Mouse (Mus musculus): ENCODE data around the gene Plxna2. TPM values are rescaled to one million over a fixed set of nuclear protein-coding genes. Genes with fewer than 3 reads are reported as not detected.
A peak's percentile ranks its signal among the peaks of the same experiment; 100 is the strongest.

The Plxna2 gene
- polyA plus RNA-seq, 1 experiment from 2014 or later: 23.3 TPM

DNA sequence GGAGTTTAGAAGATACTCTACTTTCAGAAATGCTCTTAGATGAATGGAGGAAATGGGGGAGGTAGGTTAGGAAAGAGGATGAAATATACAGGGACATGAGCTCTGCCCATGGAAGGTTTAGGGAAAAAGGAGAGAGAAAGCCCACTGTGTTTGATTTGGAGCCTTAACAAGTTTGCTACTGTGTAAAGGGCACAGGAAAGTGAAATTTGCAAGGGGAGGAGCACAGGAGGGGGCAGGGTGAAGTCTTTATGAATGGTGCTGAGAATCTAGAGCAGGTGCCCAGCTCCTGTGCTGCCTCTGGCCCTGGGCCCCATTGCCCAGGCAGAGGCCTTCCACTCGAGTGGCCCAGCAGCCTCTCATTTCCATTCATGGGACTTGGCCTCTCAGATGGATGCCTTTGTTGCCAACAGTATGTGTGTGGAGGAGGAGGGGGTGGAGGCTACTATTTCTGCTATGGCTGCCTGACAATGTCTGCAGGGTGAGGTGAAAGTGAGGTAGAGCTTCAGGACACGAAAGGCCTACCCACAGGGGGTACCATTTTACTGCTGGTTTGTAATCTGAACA, 4.7 kb upstream of the Plxna2 start:
- peaks cover 16% of the 10 kb centered on the region for H3K4me1 ChIP-seq (replicated peaks)
- WGBS: 15% methylated on average over 2 of the region's 2 CpGs
- ATAC-seq: no peak; the same call in 1 of the 2 replicates
- H3K9ac ChIP-seq (replicated peaks): no peak overlapping the region
- H3K4me2 ChIP-seq (replicated peaks): no peak overlapping the region
- H3K4me3 ChIP-seq (replicated peaks): no peak overlapping the region
- peaks cover 5% of the 10 kb centered on the region; the same call in 1 of the 2 replicates for H3K27me3 ChIP-seq
- no peaks in the 10 kb centered on the region for H3K36me3 ChIP-seq
- H3K9me3 ChIP-seq: no peaks in the 10 kb centered on the region
- H3K27ac ChIP-seq: 0 out of 2 replicates have a peak overlapping the region, but pooled peaks have one; percentile 35

DNA sequence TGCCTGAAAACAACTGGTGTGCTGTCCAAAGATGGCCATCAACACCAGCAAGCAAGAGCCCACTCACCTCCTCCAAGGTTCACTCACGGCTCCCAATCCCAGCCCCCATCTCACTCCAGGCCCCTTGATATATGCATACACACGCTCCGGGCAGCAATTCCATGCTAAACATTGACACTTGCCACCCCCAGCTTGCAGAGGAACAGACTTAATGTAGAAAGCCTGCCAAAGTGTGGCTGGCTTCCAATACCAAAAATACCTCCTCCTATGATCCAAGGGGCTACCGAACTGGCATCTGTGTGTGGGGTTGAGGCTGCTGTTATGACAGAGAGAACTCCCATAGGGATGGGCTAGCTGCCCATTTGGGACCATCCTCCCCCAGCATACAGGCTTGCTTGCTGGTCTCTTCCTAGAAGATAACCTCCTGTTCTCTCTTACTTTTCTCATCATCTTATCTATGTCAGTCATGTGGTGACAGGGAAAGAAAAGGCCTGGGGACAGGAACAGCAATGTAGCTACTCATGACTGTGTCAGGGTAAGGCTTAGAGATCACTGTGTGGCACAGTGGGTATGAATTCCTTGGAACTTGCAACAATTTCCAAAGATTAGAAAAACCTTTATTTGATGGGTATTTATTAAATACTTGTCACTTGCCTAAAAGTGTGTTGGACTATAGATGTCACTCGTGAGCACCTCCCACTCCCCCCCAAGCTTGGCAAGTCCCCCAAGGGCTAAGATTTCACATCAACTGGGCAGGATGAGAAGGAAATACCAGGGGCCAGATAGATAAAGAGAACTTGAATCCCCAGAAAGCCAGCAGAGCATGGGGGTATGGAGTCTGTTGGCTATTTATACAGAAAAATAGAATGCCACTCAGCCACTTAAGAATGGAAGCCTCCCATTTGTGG, 3.8 kb upstream of the Plxna2 start:
- ATAC-seq: no peak
- WGBS: 81% methylated on average over 5 of the region's 5 CpGs
- Histone ChIP-seq H3K4me1 (replicated peaks) (peaks cover 20% of the 10 kb centered on the region), H3K4me3 (replicated peaks) (no peak overlapping the region), H3K27me3 (peaks cover 3% of the 10 kb centered on the region; the same call in 1 of the 2 replicates), H3K36me3 (no peaks in the 10 kb centered on the region), H3K27ac (0 out of 2 replicates have a peak overlapping the region, but pooled peaks have one; percentile 35), H3K9ac (replicated peaks) (no peak overlapping the region), H3K9me3 (no peaks in the 10 kb centered on the region), H3K4me2 (replicated peaks) (no peak overlapping the region)

DNA sequence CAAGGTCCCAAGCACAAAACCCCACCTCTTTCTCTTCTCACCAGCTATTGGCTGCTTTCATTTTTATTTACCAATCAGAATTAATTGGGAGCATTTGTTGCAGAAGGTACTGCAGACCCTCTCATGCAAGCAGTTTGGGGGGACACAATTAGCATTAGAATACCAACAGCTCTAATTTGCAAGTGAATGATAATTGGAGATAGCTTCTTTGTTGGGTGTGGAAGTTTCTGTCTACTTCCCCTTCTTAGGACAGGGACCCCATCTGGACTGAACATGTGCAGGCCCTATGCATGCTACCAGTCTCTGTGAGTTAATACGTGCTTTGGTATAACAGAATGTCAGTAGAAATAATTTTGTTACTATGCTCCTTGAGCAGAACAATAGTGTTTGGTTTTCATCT, 1.9 kb upstream of the Plxna2 start:
- H3K4me3 ChIP-seq (replicated peaks): no peak overlapping the region
- H3K9ac ChIP-seq (replicated peaks): no peak overlapping the region
- H3K4me1 ChIP-seq (replicated peaks): peaks cover 27% of the 10 kb centered on the region
- H3K9me3 ChIP-seq: no peaks in the 10 kb centered on the region
- no peaks in the 10 kb centered on the region for H3K27me3 ChIP-seq
- no peak overlapping the region for H3K4me2 ChIP-seq (replicated peaks)
- no peak for ATAC-seq
- H3K36me3 ChIP-seq: no peaks in the 10 kb centered on the region
- WGBS: 43% methylated on average over 1 of the region's 1 CpGs
- no peak overlapping the region; the same call in 1 of the 2 replicates for H3K27ac ChIP-seq

DNA sequence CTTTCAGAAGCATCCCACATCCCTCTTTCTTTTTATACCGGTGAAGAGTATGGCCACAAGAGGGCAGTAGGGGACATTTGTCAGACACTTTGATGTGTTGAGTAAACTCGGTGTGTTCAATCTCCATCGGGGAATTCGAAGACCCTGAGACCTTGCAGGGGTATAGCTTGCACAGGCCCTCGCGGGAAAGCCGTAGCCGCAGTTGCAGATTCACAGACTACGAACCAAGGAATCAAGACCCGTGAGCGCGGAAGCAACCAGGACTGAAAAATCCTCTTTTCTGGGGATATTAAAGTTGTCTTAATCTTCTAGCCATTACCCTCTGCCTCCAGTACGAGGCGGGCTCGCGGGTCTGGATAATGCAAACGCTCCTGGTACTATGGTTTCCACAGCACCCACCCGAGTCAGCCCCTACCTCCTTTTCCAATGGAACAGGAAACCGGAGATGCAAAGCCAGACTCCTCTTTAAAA, 858 bp downstream of the Plxna2 start:
- Histone ChIP-seq H3K4me1 (replicated peaks) (peaks cover 44% of the 10 kb centered on the region), H3K27ac (peak overlapping the region; percentile 93), H3K4me3 (replicated peaks) (peak overlapping the region; percentile 83), H3K9me3 (no peaks in the 10 kb centered on the region), H3K9ac (replicated peaks) (peak overlapping the region; percentile 93; the same call in 1 of the 2 replicates), H3K36me3 (no peaks in the 10 kb centered on the region), H3K27me3 (no peaks in the 10 kb centered on the region), H3K4me2 (replicated peaks) (peak overlapping the region; percentile 67)
- 2% methylated on average over 19 of the region's 19 CpGs for WGBS
- peak; percentile 38; the same call in 1 of the 2 replicates for ATAC-seq

DNA sequence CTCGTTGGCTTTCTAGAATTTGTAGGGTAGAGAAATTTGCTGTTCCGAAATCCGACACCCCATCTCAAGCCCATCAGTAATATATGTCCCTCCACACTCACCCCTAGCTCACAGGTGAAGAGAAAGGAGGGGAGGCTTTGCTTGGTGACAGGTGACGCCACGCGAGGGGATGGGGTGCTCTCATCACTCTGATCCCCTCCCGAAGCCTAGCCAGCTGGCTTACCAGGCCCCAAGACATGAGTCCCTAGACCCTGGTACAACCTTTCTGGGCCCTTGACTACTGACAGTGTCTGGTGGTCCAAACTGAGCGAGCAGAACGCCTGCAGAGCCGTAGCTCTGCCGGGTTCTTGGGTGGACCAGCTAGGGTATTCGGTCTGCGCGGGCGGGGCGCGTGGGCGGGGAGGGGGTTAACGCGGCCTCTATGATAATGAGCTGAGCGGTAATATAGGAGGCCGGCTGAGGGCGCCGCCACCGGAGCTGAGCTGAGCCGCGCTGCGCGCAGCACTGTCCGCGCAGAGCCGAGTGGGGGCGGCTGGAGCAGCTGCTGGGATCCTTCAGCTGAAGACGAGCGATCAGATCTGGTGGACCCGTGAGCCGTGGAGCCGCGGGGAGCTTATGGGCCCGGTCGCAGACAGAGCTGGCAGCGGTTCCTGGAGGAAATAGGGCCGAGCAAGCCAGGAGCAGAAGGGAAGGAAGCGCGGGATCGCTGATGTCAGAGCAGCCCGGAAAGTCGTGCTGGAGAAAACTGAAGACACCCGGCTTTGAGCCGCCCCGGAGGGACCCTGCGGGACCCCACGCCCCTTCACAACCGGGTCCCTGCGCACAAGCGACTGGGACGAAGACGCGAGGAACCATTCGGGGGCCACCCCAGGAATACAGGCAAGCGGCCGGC, 1.6 kb downstream of the Plxna2 start:
- Histone ChIP-seq H3K27ac (peak overlapping the region; percentile 93), H3K4me1 (replicated peaks) (peaks cover 48% of the 10 kb centered on the region), H3K9me3 (no peaks in the 10 kb centered on the region), H3K9ac (replicated peaks) (peak overlapping the region; percentile 93), H3K4me3 (replicated peaks) (peak overlapping the region; percentile 83), H3K36me3 (no peaks in the 10 kb centered on the region), H3K4me2 (replicated peaks) (peak overlapping the region; percentile 67), H3K27me3 (no peaks in the 10 kb centered on the region)
- under 1% methylated on average over 62 of the region's 62 CpGs for WGBS
- ATAC-seq: peak; percentile 94

DNA sequence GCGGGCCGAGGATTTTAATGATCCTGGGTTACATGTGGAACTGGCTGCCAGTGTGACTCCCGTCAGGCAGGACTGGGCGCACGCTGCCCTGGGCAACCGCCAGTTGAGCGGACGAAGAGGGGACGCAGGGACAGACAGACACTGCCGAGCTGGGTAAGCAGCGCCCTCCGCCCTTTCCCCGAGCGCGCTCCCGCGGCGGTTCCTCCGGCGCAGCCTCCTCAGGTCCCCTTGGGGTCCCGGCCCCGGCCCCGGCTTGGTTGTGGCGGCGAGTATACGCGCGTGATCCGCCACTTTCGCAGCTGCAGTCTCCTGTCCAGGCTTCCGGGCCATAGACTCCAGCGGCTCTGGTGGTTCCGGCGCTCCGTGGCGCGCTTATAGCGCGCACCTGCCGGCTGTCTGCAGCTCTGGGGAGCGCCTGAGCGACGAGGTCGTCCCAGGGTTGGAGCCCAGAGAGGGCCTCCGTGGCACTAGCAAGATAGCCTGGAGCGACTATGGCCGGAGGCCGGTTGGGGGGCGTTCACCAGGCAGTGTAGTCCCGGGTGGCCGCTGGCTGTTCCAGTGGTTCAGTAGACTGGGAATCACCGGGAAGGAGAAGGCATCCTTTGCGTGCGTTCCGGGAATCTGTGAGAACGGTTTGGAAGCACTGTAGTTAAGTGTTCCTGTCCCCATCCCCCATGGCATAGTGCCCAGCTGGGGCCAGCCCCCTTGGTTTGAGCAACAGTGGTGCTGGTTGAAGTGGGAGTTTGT, 2.4 kb downstream of the Plxna2 start:
- Histone ChIP-seq H3K9me3 (no peaks in the 10 kb centered on the region), H3K4me3 (replicated peaks) (peak overlapping the region; percentile 83), H3K27ac (peak overlapping the region; percentile 93), H3K36me3 (no peaks in the 10 kb centered on the region), H3K27me3 (no peaks in the 10 kb centered on the region), H3K4me1 (replicated peaks) (peaks cover 56% of the 10 kb centered on the region), H3K4me2 (replicated peaks) (peak overlapping the region; percentile 67), H3K9ac (replicated peaks) (peak overlapping the region; percentile 93)
- peak; percentile 56 for ATAC-seq
- under 1% methylated on average over 56 of the region's 56 CpGs for WGBS

DNA sequence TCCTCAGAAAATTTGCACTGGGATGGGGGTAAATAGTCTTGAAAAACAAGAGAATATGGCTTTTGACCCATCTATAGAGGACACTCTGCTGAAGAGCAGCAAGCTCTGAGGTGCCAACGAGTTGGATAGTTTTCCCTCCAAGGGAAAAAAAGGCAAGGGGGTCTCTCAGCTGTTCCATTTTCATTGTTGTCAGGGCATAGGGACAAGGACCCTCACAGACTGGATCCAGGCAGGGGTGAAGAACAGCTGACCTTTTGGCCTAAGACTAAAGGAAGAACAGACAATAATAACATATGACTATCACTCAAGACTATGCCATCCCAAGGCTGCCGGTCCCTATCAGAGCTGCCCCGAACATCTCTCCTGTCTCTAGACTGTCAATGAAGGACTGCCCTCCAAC, 4.2 kb downstream of the Plxna2 start:
- WGBS: 50% methylated on average over 3 of the region's 3 CpGs
- Histone ChIP-seq H3K4me2 (replicated peaks) (peak overlapping the region; percentile 67), H3K9ac (replicated peaks) (peak overlapping the region; percentile 93), H3K27me3 (no peaks in the 10 kb centered on the region), H3K36me3 (no peaks in the 10 kb centered on the region), H3K4me3 (replicated peaks) (peak overlapping the region; percentile 83), H3K4me1 (replicated peaks) (peaks cover 71% of the 10 kb centered on the region), H3K9me3 (no peaks in the 10 kb centered on the region), H3K27ac (peak overlapping the region; percentile 93)
- ATAC-seq: no peak

DNA sequence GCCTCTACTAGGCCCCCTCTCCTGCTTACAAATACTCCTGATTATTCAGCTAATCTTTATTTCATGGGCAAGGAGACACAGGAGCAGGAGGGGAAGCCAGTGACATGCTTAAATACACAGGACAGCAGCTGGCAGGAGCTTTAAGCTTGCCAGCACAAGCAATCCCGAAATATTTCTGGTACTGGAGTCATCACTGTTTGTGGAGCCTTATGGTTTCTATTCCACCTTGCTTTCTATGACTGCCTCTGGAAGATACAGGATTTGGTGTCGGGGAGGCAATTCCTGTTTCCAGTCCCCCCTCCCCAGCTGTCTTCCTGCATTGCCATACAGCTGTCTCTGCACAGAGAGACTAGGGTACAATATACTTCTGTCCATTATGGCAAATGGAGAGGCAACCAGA, 4.7 kb downstream of the Plxna2 start:
- peak overlapping the region; percentile 67 for H3K4me2 ChIP-seq (replicated peaks)
- H3K9me3 ChIP-seq: no peaks in the 10 kb centered on the region
- peak overlapping the region; percentile 83 for H3K4me3 ChIP-seq (replicated peaks)
- peaks cover 75% of the 10 kb centered on the region for H3K4me1 ChIP-seq (replicated peaks)
- H3K27me3 ChIP-seq: no peaks in the 10 kb centered on the region
- no peaks in the 10 kb centered on the region for H3K36me3 ChIP-seq
- WGBS: 27% methylated on average over 2 of the region's 2 CpGs
- peak overlapping the region; percentile 93 for H3K27ac ChIP-seq
- no peak for ATAC-seq
- H3K9ac ChIP-seq (replicated peaks): peak overlapping the region; percentile 93

DNA sequence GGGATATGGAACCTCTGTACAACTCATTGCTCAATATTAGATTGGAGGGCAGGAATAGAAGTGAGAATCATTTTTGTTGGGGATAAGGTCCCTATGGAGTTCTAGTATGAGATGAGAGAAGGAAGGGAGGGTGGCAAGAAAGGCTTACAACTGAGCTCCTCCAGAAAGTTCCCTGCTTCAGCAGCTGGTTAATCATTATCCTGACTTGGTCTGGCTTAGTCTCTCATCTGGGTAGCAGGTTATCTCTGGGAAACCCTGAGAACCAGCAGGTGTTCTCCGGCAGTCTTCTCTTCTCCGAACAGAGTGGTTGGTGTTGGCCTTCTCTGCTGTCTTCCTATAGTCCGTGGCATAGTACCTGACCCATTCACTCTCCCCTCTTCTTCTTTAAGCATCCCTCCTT, 5.6 kb downstream of the Plxna2 start:
- peak overlapping the region; percentile 67 for H3K4me2 ChIP-seq (replicated peaks)
- no peaks in the 10 kb centered on the region for H3K27me3 ChIP-seq
- H3K9me3 ChIP-seq: no peaks in the 10 kb centered on the region
- H3K36me3 ChIP-seq: no peaks in the 10 kb centered on the region
- no peak overlapping the region for H3K27ac ChIP-seq
- 86% methylated on average over 3 of the region's 3 CpGs for WGBS
- ATAC-seq: no peak
- peak overlapping the region; percentile 83 for H3K4me3 ChIP-seq (replicated peaks)
- peaks cover 85% of the 10 kb centered on the region for H3K4me1 ChIP-seq (replicated peaks)
- 0 out of 2 replicates have a peak overlapping the region, but pooled peaks have one; percentile 1 for H3K9ac ChIP-seq (replicated peaks)

DNA sequence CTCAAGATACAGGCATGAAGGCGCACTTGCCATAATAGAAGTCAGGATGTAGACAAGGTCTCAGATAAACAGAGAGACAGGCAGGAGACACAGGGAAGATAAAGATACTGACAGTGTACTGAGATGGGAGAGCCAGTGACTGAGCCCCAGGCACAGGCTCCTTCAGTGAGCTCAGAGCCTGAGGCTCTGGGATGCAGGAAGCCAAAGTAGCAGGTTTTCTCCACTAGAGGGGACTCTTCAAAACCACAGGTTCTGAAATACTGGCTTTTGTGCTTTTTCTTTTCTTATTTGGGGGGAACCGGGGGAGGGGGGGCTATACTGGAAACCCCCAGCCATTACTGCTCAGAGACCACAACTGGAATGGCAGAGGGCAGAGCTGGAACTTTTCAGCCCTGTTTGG, 6.4 kb downstream of the Plxna2 start:
- Histone ChIP-seq H3K4me2 (replicated peaks) (peak overlapping the region; percentile 67), H3K4me1 (replicated peaks) (peaks cover 86% of the 10 kb centered on the region), H3K27ac (0 out of 2 replicates have a peak overlapping the region, but pooled peaks have one; percentile 25), H3K9me3 (no peaks in the 10 kb centered on the region), H3K9ac (replicated peaks) (peak overlapping the region; percentile 43; the same call in 1 of the 2 replicates), H3K27me3 (no peaks in the 10 kb centered on the region), H3K4me3 (replicated peaks) (peak overlapping the region; percentile 83), H3K36me3 (no peaks in the 10 kb centered on the region)
- no peak for ATAC-seq
- 52% methylated on average over 2 of the region's 2 CpGs for WGBS

DNA sequence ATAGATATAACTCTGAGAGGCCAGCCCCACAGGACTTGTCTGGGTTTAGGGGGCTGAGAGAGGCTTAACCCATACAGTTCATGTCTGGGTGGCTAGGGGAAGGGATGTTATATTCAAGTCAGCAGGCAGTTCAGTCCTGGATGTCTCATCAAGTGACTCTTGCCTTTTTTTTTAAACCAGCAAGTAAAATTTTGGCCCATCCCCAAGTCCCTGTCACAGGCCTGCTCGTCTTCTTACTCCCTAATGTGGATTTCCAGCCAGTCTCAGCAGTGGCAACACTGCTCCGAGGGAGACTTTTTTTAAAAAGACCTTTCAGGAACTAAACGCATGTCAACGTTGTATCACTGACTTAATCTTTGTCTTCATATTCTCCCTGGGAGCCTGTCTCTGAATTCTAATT, 7.0 kb downstream of the Plxna2 start:
- no peak for ATAC-seq
- peak overlapping the region; percentile 83 for H3K4me3 ChIP-seq (replicated peaks)
- no peaks in the 10 kb centered on the region for H3K27me3 ChIP-seq
- H3K9me3 ChIP-seq: no peaks in the 10 kb centered on the region
- H3K36me3 ChIP-seq: no peaks in the 10 kb centered on the region
- 17% methylated on average over 4 of the region's 4 CpGs for WGBS
- peak overlapping the region; percentile 67 for H3K4me2 ChIP-seq (replicated peaks)
- peak overlapping the region; percentile 43; the same call in 1 of the 2 replicates for H3K9ac ChIP-seq (replicated peaks)
- H3K27ac ChIP-seq: no peak overlapping the region
- peaks cover 91% of the 10 kb centered on the region for H3K4me1 ChIP-seq (replicated peaks)

Data from midbrain, embryonic 13.5 days (tissue).